Mouse (Mus musculus) heart, embryonic 14.5 days (tissue): Measurements from ENCODE around the gene Slc30a10. TPM values are rescaled to one million over a fixed set of nuclear protein-coding genes. Genes with fewer than 3 reads are reported as not detected.

Source experiments
- ATAC-seq: fragments of 200-750 bp; cut with Nextera tagmentation; 2 replicates; pipeline ENCODE4 v1.8.0; 2017; ENCODE audit warnings: low read depth, moderate TSS enrichment; ENCODE audit not compliant: insufficient number of reproducible peaks, insufficient read depth, low FRiP score
- H3K27ac ChIP-seq, 2 experiments: fragments of 200-500 bp in 1 of 2; fragments of 300-500 bp in 1 of 2; sonication (generic) in 1 of 2; replicated peaks in 1 of 2; 2 replicates each; pipeline ENCODE4 v1.5.1; 2012 to 2014; ENCODE audit warnings: low read depth in 2 of 2, low read length in 2 of 2, control low read depth in 1 of 2, mild to moderate bottlenecking in 1 of 2, mixed read lengths in 1 of 2; ENCODE audit not compliant: control insufficient read depth in 1 of 2, insufficient read depth in 1 of 2
- H3K27me3 ChIP-seq: fragments of 300-500 bp; sonication (generic); 2 replicates; pipeline ENCODE4 v1.6.1; 2014; ENCODE audit warnings: mild to moderate bottlenecking, low read length, control low read depth; ENCODE audit not compliant: control insufficient read depth, insufficient read depth
- H3K36me3 ChIP-seq: fragments of 300-500 bp; sonication (generic); 2 replicates; pipeline ENCODE4 v1.6.1; 2014; ENCODE audit warnings: mild to moderate bottlenecking, control low read depth, low read length, mixed read lengths; ENCODE audit not compliant: control insufficient read depth, insufficient read depth
- H3K4me1 ChIP-seq, 2 experiments: fragments of 200-500 bp in 1 of 2; fragments of 300-500 bp in 1 of 2; sonication (generic) in 1 of 2; 2 replicates each; pipeline ENCODE4 v1.6.1; 2012 to 2014; ENCODE audit warnings: low read length in 2 of 2, control low read depth in 1 of 2, mixed read lengths in 1 of 2; ENCODE audit not compliant: control insufficient read depth in 2 of 2, insufficient read depth in 2 of 2
- H3K4me2 ChIP-seq: fragments of 300-500 bp; sonication (generic); 2 replicates; pipeline ENCODE4 v1.6.1; 2014; ENCODE audit warnings: mild to moderate bottlenecking, low read length
- H3K4me3 ChIP-seq, 2 experiments: fragments of 200-500 bp in 1 of 2; fragments of 300-500 bp in 1 of 2; sonication (generic) in 1 of 2; 2 replicates each; pipeline ENCODE4 v1.5.1; 2012 to 2014; ENCODE audit warnings: low read length in 2 of 2, mild to moderate bottlenecking in 2 of 2, control low read depth in 1 of 2, low read depth in 1 of 2, moderate library complexity in 1 of 2; ENCODE audit not compliant: control insufficient read depth in 1 of 2, insufficient read depth in 1 of 2
- H3K9ac ChIP-seq: fragments of 300-500 bp; sonication (generic); 2 replicates; pipeline ENCODE4 v1.6.1; 2014; ENCODE audit warnings: mild to moderate bottlenecking, low read length
- H3K9me3 ChIP-seq: fragments of 300-500 bp; sonication (generic); 2 replicates; pipeline ENCODE4 v1.6.1; 2016; ENCODE audit warnings: low read length, control low read depth; ENCODE audit not compliant: control insufficient read depth
- WGBS: fragments of 180-500 bp; shearing (Covaris S2); extraction: QIAGEN DNeasy Blood & Tissue Kit; methylation state at CpG from one replicate; pipeline ENCODE4 v1.1.7; 2014; 5-methylcytosine and 5-hydroxymethylcytosine counted together
- polyA plus RNA-seq: library from polyadenylated mRNA; unstranded; fragments of >200 nt; fragmentation: Nextera tagmentation; extraction: Ambion mirVana; gene quantifications from 2 replicates; pipeline ENCODE4 v1.2.1, GENCODE M21; 2014

Slc30a10 gene
- polyA plus RNA-seq, 1 experiment from 2014 or later: 0.08 TPM

DNA sequence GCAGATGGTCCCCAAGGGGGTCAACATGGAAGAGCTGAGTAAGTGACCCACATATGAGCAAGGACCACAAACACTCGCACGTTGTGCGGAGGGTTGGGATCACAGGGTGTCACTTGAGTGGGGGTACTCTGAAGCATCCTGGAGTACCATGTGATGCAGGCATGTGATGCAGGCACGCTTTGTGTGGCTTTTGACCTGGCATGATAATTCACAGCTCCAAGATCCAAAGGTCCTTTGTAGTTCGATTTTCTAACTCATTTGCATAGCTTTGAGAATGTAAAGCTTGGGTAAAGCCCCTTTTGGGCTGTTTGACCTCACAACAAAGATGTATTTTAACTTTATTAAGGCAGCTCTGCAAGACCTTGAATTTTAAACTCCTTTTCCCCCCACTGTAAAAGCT lies 8.2 kb downstream of the Slc30a10 start:
- no peaks in the 10 kb centered on the region for H3K27me3 ChIP-seq
- WGBS: 77% methylated on average over 5 of the region's 5 CpGs
- H3K9me3 ChIP-seq: no peaks in the 10 kb centered on the region
- ATAC-seq: no peak
- no peak overlapping the region for H3K4me2 ChIP-seq
- no peaks in the 10 kb centered on the region for H3K4me1 ChIP-seq
- H3K36me3 ChIP-seq: no peaks in the 10 kb centered on the region
- H3K9ac ChIP-seq: no peak overlapping the region
- no peak overlapping the region for H3K27ac ChIP-seq
- no peak overlapping the region for H3K4me3 ChIP-seq

DNA sequence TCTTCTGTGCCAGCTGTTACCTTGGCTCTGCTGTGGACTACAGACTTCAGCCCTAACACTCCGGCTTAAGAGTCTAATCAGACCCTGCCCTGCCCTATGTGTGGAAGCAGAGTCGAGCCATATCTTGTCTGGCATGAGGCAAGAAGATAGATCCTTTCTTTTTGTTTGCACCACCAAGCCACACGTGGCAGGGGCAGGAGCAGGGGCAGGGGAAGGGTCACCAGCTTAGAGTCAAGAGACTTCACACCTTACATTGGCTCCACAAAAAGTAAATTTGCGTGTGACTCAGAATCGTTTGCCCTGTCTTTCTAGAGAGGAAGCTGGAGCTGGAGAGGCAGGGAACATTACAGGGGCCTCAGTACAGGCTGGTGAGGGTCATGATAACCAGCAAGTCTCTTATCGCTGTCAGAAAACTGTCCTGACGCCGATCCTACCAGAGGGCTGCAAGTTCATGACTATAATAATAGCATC lies 14.9 kb downstream of the Slc30a10 start:
- H3K36me3 ChIP-seq: no peaks in the 10 kb centered on the region
- H3K9me3 ChIP-seq: no peaks in the 10 kb centered on the region
- H3K4me2 ChIP-seq: no peak overlapping the region
- peaks cover 4 to 6% of the 10 kb centered on the region in 2 experiments for H3K4me1 ChIP-seq
- no peak overlapping the region for H3K27ac ChIP-seq
- 27% methylated on average over 8 of the region's 8 CpGs for WGBS
- H3K27me3 ChIP-seq: no peaks in the 10 kb centered on the region
- H3K9ac ChIP-seq: no peak overlapping the region
- no peak overlapping the region for H3K4me3 ChIP-seq
- ATAC-seq: no peak

DNA sequence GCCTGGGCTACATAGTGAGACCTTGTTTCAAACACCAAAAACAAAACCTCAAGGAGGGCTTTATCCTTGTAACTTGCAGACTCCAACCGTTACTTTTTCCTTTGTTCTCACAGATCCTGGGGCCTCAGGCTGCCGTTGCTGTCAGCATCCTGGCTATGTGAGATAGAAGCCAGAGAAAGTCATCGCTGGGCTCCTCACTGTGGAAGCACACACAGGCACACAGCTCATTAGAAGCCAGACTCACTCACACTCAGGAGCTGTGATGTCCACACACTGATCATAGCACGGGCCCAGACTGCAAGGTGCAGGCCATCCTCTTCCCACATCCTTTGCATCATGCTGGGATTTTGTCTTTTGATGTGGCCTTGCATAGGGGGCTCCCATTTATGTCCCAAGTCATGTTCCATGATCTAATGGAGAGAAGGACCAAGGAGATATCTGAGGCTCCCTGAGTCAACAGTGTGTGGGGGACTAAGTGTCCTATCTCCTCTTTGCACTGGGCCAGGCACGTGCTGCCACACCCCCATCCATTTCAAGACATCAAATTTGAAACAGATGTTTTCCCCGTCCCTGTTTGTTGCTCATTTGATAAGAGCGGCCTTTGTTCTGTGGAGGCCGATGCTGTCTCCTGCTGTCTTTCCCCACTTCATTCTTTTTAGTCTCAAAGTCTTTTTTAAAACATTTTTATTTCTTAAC lies 17.5 kb downstream of the Slc30a10 start:
- H3K27ac ChIP-seq: no peak overlapping the region
- H3K4me3 ChIP-seq: no peak overlapping the region
- no peak overlapping the region for H3K4me2 ChIP-seq
- ATAC-seq: no peak
- WGBS: 22% methylated on average over 8 of the region's 8 CpGs
- no peak overlapping the region for H3K9ac ChIP-seq
- no peaks in the 10 kb centered on the region for H3K36me3 ChIP-seq
- no peaks in the 10 kb centered on the region for H3K9me3 ChIP-seq
- no peaks in the 10 kb centered on the region for H3K27me3 ChIP-seq
- H3K4me1 ChIP-seq: peaks cover 4 to 6% of the 10 kb centered on the region in 2 experiments

GRCm38 (mm10) chr1:185472730-185473129 lies 18.1 kb downstream of the Slc30a10 start:
- no peaks in the 10 kb centered on the region for H3K27me3 ChIP-seq
- H3K4me2 ChIP-seq: no peak overlapping the region
- H3K27ac ChIP-seq: no peak overlapping the region
- H3K4me3 ChIP-seq: no peak overlapping the region
- H3K9ac ChIP-seq: no peak overlapping the region
- 77% methylated on average over 4 of the region's 4 CpGs for WGBS
- H3K36me3 ChIP-seq: no peaks in the 10 kb centered on the region
- H3K9me3 ChIP-seq: no peaks in the 10 kb centered on the region
- no peak for ATAC-seq
- peaks cover 4 to 6% of the 10 kb centered on the region in 2 experiments for H3K4me1 ChIP-seq

- H3K9me3 ChIP-seq: no peaks in the 10 kb centered on the region
- H3K27me3 ChIP-seq: no peaks in the 10 kb centered on the region
- no peak for ATAC-seq
- no peaks in the 10 kb centered on the region for H3K36me3 ChIP-seq
- 100% methylated on average over 1 of the region's 1 CpGs for WGBS
- H3K4me3 ChIP-seq: no peak overlapping the region
- H3K4me2 ChIP-seq: no peak overlapping the region
- peaks cover 4 to 6% of the 10 kb centered on the region in 2 experiments for H3K4me1 ChIP-seq
- H3K9ac ChIP-seq: no peak overlapping the region
- H3K27ac ChIP-seq: no peak overlapping the region
Measured at GRCm38 (mm10) chr1:185473437-185473836, 18.8 kb downstream of the Slc30a10 start.

DNA sequence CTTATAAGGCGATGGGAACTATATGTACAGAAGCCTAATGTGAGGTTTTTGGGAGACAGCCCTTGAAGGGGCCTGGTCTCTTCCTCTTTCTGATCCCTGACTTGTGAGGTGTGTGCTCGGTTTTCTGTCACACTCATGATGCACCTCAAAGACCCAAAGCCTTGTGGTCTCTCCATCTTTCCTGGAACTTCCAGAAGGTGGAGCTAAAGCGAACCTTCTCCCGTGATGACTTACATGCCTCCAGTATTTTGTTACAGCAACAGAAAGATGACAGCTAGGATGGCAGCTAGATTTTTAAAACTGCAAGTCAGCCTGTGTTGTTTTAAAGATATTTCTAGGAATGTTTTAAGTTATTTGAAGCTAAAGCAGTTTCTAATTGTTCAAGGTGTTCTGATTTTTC lies 25.2 kb downstream of the Slc30a10 start:
- Histone ChIP-seq H3K9ac (no peak overlapping the region), H3K4me3 (no peak overlapping the region), H3K4me2 (no peak overlapping the region), H3K27me3 (no peaks in the 10 kb centered on the region), H3K27ac (no peak overlapping the region), H3K4me1 (no peaks in the 10 kb centered on the region), H3K9me3 (no peaks in the 10 kb centered on the region), H3K36me3 (no peaks in the 10 kb centered on the region)
- no peak for ATAC-seq
- 92% methylated on average over 4 of the region's 4 CpGs for WGBS

DNA sequence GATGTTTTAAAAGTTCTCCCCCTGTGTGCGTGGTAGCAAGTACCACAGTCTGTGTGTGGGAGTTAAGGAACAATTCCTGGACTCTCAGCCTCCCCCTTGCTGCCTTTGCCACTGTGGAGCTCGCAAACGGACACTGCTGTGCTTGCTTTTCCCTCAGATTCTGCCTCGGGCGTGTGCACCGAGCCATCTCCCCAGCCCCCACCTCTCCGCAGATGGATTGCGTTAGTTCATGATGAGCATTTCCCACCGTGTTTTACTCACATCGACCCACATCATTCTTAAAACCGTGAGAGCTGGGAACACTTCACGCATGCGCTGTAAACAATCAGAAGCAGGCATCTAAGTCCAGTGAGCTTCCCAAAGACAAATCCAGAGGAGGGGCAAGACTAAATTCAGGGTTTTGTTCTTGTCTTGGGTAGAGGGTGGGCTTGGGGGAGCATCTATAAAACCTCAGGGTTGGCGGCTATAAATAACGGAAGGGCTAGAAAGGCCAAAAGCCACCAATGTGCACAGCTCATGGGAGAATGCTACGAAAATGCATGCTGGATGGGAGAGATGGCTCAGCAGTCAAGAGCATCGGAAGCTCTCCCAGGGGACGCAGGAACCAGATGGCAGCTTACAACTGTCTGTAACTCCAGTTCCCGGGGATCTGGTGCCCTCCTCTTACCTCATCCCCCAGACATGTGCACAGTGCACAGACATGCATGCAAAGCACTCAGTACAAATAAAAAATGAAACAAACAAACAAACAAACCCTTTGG lies 27.5 kb downstream of the Slc30a10 start:
- Histone ChIP-seq H3K9ac (no peak overlapping the region), H3K27ac (no peak overlapping the region), H3K27me3 (no peaks in the 10 kb centered on the region), H3K36me3 (no peaks in the 10 kb centered on the region), H3K4me3 (no peak overlapping the region), H3K4me2 (no peak overlapping the region), H3K4me1 (no peaks in the 10 kb centered on the region), H3K9me3 (no peaks in the 10 kb centered on the region)
- WGBS: 66% methylated on average over 19 of the region's 19 CpGs
- no peak for ATAC-seq
